Mouse (Mus musculus) urinary bladder, postnatal 10 days (tissue): Measurements from ENCODE around the gene Cd300lb.
"Not testable (repeated sequence)": the region's sequence is repeated elsewhere in the genome, so short reads cannot be mapped to it uniquely, and the experiment has no call there.

ENCODE experiments used
- DNase-seq: peaks from one replicate; pipeline ENCODE4 v3.0.0; 2022; ENCODE audit warnings: low spot score

The Cd300lb gene

DNA sequence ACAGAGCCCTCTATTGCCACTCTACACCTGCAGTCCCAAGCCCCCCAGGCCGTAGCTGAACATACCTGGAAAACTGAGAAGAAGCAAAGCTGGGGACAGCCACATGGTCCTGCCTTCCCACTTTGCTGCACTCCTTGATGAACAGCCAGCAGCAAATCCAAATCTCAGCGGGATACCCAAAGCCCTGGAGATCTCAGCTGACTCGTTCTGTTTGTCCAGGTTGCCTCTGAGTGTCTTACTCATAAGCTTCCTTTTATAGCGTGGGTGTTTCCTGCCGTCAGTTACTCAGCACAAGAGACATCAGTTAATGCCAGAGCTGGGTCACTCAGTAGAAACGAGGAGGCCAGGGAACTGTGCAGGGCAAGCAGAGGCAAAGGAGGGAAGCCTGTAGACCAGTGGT lies at the start of gene Cd300lb:
Cd300lb (minus strand) TSS at position 243 of the 400 bp plus-strand sequence.
- no peak for DNase-seq

DNA sequence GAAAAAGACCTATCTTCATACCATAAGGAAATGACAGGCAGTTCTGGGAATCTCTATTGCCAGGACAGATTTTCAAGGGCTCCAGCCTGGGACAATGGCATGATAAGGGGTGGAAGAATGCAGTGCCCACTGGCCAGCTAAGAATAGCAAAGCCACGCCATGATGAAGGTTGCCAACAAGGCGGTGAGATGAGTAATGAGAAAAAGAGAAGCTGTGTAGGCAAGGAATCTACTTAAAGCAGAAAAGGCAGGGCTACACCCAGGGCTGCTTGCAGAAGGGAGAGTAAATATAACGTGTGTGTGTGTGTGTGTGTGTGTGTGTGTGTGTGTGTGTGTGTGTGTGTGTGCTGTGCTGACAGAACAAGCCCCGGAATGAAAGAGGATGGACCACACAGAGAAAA lies 47.7 kb upstream of the Cd300lb start:
- DNase-seq = no peak

DNA sequence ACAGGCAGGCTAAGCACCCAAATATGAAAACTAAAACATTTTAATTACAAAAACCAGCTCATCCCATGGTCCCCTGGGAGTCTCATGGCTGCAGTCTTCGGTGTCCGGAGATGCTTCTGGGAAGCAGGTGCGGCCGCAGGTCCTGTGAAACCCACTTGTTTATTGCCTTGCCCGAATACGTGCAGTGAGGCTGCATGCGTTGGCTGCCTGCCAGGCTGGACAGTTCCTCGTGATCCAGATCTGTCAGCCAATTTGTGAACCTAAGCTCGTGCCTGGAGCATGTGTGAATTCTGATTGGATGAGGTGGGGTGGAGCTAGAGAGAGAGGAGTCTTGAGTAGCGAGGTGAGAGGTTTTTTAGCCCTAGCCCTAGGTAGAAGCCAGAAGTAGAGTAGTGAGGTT lies 38.5 kb upstream of the Cd300lb start:
- DNase-seq = no peak

GRCm38 (mm10) chr11:114968752-114969207 lies 34.6 kb upstream of the Cd300lb start, which contains the start of gene Cd300c:
Cd300c (minus strand) TSS chr11:114969157.
- DNase-seq = no peak

DNA sequence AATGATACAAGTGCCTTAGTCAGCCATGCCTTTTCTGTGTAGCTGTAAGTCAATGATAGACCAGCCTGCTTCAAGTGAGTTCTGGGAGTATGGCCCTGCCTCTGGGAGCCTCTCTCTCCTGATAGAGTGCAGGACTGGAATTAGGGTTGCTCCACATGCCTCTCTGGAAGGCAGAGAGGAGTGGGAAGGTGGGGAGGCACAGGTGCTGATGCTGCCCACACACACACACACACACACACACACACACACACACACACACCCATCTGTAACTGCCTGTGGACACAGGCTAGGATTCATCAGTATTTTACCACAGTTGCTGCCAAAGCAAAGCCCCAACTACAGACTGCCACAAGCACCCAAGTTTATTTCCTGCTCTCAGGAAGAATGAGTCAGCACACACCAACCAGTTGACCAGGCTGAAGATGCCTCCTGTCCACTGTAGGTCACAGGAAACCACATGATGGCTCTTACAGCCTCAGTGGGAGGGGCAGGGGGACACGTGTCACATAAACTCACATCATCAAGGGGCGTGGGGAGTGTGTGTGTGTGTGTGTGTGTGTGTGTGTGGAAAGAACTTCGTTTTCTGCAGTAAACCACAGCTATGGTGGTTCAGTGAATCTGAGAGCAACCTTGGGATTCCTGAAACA lies 31.1 kb upstream of the Cd300lb start:
- no peak for DNase-seq

DNA sequence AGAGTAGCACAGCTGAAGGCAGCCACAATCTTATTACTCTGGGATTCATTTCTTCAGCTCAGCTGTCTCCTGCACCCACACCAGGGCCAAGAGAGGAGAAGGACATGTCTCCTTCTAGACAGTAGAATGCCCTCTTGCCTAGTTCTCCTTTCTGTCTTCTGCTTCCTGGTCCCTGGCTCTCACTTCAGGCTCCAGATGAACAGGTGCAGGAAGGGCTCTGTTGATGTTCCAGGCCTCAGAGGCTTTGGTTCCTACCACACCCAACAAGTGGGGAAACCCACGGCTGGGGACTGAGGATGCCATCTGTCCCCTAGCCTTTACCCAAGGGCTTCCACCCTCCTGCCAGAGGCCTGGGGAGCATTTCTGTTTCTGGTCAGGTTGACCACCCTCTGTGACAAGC lies 26.2 kb upstream of the Cd300lb start:
- DNase-seq = no peak

- no peak for DNase-seq
Measured at GRCm38 (mm10) chr11:114933591-114933990, 595 bp downstream of the Cd300lb start.

DNA sequence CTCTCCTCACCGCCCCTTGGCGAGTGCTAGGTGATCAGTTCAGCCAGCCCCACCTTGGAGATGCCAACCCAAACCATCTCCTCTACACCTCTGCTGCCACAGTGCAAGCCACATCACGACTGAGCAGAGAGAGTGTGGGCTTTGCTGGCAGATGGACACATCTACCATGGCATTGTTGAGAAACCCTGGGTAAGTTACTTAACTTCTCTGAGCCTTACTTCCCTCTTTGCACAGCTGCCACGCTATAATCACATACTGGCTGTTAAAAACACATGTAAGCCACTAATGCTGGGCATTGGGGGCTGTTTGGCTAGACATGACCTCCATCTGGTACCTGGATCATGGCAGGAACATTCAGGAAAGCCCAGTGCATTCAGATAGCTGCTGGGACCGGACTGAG lies 3.1 kb downstream of the Cd300lb start:
- DNase-seq = no peak

DNA sequence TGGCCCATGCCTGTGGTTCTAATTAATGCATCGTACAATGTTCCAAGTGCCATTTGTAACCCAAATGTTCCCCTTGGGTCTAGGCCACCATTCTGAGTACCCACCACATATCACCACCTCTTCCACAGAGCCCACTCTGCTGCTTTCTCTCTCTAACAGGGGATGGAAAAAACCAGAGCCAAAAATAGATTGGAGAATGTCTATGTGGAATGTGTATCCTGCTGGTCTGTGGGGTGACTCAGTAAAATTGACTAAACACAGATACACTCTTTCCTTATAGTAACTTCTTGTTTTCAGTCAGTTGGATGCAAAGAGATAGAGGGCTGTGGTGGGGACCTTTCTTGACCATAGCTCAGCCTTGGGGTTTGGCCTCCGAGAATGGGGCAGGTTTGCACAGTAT lies 4.6 kb downstream of the Cd300lb start:
- DNase-seq = no peak

GRCm38 (mm10) chr11:114923961-114924360 lies 10.2 kb downstream of the Cd300lb start:
- no peak for DNase-seq

DNA sequence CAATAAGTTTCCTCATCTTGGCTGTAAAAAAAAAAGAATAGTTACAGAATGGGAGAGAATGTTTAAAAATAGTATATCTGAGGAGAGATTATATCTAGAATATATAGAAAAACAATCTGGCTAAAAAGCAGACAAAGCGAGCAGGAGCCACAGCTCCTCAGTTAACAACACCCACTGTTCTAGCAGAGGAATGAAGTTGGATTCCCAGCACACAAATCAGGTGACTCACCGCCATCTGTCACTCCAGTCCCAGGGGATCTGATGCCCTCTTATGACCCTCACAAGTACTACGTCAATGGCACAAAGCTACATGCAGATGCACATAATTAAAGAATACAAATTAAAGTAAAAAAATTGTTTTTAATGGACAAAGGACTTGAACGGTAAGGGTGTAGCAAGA lies 11.7 kb downstream of the Cd300lb start:
- DNase-seq = no peak

DNA sequence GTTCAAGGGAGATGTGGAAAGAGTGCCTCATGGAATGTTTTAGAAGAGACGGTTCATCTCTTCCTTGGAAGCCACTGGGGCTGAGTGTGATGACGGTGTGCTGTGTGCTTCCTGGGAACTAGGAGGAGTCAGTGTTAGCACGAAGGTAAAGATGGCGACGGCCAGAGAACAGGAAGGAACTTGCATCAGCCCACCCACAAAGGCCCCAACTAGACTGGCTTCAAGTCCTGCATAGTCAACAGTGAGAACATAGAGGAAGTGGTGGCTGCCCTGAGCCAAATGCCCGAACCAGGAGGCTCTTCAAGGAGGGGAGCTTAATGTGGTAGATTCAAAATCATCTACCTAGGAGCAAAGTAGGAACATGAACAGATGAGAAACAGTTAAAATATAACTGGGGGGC lies 17.1 kb downstream of the Cd300lb start:
- no peak for DNase-seq

DNA sequence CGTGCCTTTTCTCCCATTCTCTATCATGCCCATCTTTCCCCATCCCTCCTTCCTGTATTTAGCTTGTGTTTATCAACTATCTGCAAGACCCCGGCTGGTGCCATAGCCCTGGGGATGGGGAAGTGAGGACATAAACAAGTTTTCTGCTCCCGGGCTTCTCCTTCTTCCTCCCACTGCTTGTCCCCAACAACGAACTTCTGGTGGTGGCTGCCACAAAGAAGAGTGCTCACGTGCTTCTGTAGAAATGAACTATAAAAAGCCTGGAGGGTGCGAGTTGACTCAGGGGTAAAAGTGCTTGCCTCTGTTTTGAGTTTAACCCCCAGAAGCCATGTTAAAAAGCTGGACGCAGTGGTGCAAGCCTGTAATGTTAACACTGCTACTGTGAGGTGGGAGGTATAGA lies 19.2 kb downstream of the Cd300lb start:
- no peak for DNase-seq

DNA sequence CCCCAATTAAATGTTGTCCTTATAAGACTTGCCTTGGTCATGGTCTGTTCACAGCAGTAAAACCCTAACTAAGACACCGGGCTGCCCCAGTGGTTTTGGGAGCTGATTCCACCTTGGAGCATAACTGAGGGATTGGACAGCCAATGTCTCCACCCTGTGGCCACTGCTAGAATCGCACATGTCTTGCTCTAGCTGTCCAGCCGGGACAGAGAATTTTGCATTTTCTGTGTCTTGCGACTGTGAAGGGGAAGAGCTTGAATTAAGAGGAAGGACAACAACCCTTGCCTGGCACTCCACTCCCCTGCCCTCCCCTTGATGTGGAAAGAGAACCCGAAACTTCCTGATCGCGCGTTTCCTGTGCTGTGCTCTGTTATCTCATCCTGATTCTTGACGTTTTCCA lies 21.3 kb downstream of the Cd300lb start:
- DNase-seq = peak; percentile 26

- DNase-seq = not testable (repeated sequence)
Measured at GRCm38 (mm10) chr11:114909538-114909937, 24.6 kb downstream of the Cd300lb start.

GRCm38 (mm10) chr11:114908086-114908485 lies 26.1 kb downstream of the Cd300lb start:
- no peak for DNase-seq

DNA sequence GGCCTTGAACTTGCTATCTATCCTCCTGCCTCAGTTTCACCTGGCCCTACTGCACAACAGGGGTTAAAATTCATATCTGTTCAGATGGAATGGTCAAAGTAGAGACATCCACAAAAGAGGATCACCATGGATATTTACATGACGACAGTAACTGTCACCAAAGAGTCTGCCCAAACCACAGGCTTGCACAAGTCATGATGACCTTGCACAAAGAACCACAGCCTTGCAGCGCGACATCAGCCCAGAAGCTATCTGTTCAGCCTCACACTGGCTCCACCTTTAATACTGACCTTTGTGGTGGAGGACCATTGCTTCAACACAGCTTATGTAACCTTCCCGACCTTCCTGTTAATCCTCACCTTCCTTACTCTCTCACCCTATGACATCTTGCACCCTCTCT lies 26.6 kb downstream of the Cd300lb start:
- DNase-seq = no peak

GRCm38 (mm10) chr11:114903224-114903623 lies 31.0 kb downstream of the Cd300lb start:
- no peak for DNase-seq

GRCm38 (mm10) chr11:114898026-114898425 lies 36.2 kb downstream of the Cd300lb start:
- no peak for DNase-seq

- DNase-seq = no peak
Measured at GRCm38 (mm10) chr11:114896085-114896484, 38.1 kb downstream of the Cd300lb start.

DNA sequence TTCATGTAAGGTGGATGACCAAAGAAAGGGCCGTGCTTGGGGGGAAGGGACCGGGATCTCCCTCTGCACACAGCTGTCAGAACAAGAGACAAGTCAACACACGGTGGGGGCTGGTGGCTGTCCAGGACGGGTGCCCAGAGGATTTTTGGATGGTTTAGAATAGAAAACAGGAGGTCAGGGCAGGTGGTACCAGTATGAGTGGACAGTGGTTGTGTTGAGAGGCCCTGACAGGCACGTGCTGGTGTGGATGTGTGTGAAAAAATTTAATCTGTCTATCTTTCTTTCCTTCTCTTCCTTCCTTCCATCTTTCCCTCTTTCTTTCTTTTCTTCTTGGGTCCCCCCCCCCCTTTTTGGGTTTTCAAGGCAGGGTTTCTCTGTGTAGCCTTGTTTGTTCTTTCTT lies 43.6 kb downstream of the Cd300lb start:
- DNase-seq = no peak

- no peak for DNase-seq
Measured at GRCm38 (mm10) chr11:114889991-114890518, 44.1 kb downstream of the Cd300lb start, which contains the start of gene Cd300a. Cd300a (plus strand) TSS chr11:114890041.

- no peak for DNase-seq
Measured at GRCm38 (mm10) chr11:114884380-114885100, 49.6 kb downstream of the Cd300lb start.
